Mouse (Mus musculus): Measurements from ENCODE around the gene Tbc1d13.

DNA sequence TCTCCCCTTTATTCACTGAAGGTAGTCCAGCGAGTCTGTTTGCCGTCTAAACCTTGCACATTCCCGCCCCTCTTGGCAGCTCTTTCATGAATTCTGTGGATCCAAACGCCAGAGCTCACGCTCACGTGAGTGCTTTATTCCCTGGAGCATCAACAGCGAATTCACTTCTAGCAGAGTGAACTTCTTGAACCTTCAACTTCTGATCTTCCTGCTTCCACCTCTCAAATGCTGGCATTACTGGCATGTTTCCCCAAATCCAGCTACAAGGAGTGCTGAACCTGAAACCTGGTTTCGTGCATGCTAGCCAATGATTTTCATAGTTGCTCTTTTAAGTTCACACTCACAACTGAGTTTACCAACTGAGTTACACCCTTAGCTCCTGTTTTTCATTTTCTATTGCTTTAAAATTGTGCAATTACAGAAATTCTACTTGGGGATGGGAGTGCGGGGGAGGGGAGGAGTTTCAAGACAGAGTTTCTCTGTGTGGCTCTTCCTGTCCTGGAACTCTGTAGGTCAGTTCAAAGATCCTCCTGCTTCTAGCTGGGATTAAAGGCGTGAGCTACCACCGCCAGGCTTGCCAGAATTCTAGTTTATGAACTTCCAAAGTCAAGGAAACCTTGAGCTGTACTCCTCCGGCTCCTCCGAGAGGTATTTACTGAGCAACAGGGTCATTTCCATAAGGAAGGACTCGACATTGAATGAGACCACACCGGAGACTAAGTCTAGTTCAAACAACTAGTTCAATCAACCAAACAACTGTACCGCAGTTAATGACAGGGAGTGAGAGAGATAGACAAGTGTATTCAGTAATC lies 539 bp upstream of the Tbc1d13 start:
- no peak for TF ChIP-seq CTCF (IDR thresholded peaks at IDR 0.05; ENCODE audit: extremely low read depth, insufficient read depth, insufficient read length, insufficient replicate concordance)
- no peak for TF ChIP-seq POLR2A (IDR thresholded peaks at IDR 0.05; ENCODE audit: low read depth, low read length)
